In the genomic region with DNA sequence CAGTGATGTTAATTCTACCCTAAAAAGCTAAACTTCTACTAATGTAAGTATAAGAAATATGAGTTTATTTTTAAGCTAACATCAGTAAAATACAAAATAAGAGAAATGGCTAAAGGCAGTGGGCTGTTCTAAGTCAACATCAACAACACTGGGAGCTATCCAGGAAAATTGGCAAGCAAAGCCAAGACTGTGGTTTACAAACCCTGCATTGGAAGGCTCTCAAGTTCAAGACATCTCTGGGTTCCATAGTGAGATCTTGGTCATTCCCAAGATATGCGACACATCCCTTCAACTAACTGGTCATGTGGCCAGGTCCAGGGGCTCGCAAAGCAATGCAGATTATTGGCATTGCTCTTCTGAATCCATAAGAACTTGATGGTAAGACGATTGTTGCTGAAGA, we compare ENCODE assay signal across 37 mouse cellular contexts. TPM values are rescaled to one million over a fixed set of nuclear protein-coding genes. Genes with fewer than 3 reads are reported as not detected.
"Had no signal": no experiment of that assay in that cellular context is flagged by ENCODE, and none has a peak within 500 bp of the region (broad histone marks: within the 10 kb centered on the region; RNA-seq: fewer than 3 reads in every experiment).

No protein-coding gene starts in this region.

- H3K9me3 ChIP-seq: heart, embryonic 10.5 days; heart, embryonic 12.5 days; heart, embryonic 13.5 days; heart, embryonic 15.5 days; hindbrain, embryonic 10.5 days; hindbrain, embryonic 12.5 days; hindbrain, embryonic 13.5 days; hindbrain, embryonic 15.5 days; intestine, embryonic 15.5 days; kidney, embryonic 15.5 days had no signal

- H3K4me3 ChIP-seq: heart, embryonic 10.5 days; heart, embryonic 12.5 days; heart, embryonic 13.5 days; heart, embryonic 15.5 days; hindbrain, embryonic 10.5 days; hindbrain, embryonic 12.5 days; hindbrain, embryonic 13.5 days; hindbrain, embryonic 15.5 days; intestine, embryonic 15.5 days; kidney, embryonic 15.5 days; layer of hippocampus, adult 2 months; left cerebral cortex, adult 2 months had no signal

- H3K4me2 ChIP-seq: heart, embryonic 11.5 days; heart, embryonic 12.5 days; heart, embryonic 13.5 days; heart, embryonic 15.5 days; hindbrain, embryonic 12.5 days; hindbrain, embryonic 13.5 days; hindbrain, embryonic 14.5 days; hindbrain, embryonic 15.5 days; intestine, embryonic 15.5 days; kidney, embryonic 15.5 days had no signal

- H3K4me1 ChIP-seq: hindbrain, embryonic 10.5 days; hindbrain, embryonic 12.5 days; hindbrain, embryonic 13.5 days; hindbrain, embryonic 15.5 days; intestine, embryonic 15.5 days had no signal

- H3K9ac ChIP-seq: heart, embryonic 12.5 days; heart, embryonic 13.5 days; heart, embryonic 15.5 days; hindbrain, embryonic 12.5 days; hindbrain, embryonic 13.5 days; hindbrain, embryonic 14.5 days; hindbrain, embryonic 15.5 days; intestine, embryonic 15.5 days; kidney, embryonic 15.5 days had no signal

- H3K27me3 ChIP-seq: heart, embryonic 12.5 days; hindbrain, embryonic 12.5 days; hindbrain, embryonic 13.5 days; hindbrain, embryonic 15.5 days; intestine, embryonic 15.5 days had no signal

- H3K27ac ChIP-seq: heart, embryonic 10.5 days; heart, embryonic 13.5 days; heart, embryonic 15.5 days; hindbrain, embryonic 10.5 days; hindbrain, embryonic 12.5 days; hindbrain, embryonic 13.5 days; hindbrain, embryonic 14.5 days; hindbrain, embryonic 15.5 days; hindbrain, postnatal 0 days; intestine, embryonic 15.5 days; kidney, embryonic 15.5 days; kidney, postnatal 0 days; layer of hippocampus, adult 2 months; left cerebral cortex, adult 2 months had no signal

- ATAC-seq: hindbrain, embryonic 16.5 days; hindbrain, postnatal 0 days; inflammation-experienced regulatory T-cells, adult 6 months; intestine, embryonic 15.5 days; intestine, embryonic 16.5 days; intestine, postnatal 0 days had no signal

- DNase-seq: heart, postnatal 10 days; heart, postnatal 14 days; heart, postnatal 36 days; heart, postnatal 4 days; kidney, adult 11 months; kidney, adult 18-20 months; kidney, adult 2 months; kidney, adult 8-10 months; kidney, adult 9 months; kidney, postnatal 10 days; kidney, postnatal 14 days; kidney, postnatal 25 days; kidney, postnatal 36 days; kidney, postnatal 4 days; layer of hippocampus, adult 9-11 months; layer of hippocampus, postnatal 36 days had no signal

- H3K36me3 ChIP-seq: heart, embryonic 10.5 days; heart, embryonic 12.5 days; heart, embryonic 13.5 days; heart, embryonic 15.5 days; hindbrain, embryonic 10.5 days; hindbrain, embryonic 12.5 days; hindbrain, embryonic 13.5 days; intestine, embryonic 15.5 days; kidney, embryonic 15.5 days had no signal

RNA-seq across cellular contexts. Expression of gene Rab3c, which starts 5.3 kb away (rescaled TPM):
- polyA plus RNA-seq: inflammation-experienced regulatory T-cells, adult 6 months; kidney, embryonic 14.5 days had no signal
